Mouse (Mus musculus) myocyte (in vitro differentiated cells): Measurements from ENCODE around the gene Atxn7l3.

Source experiments
- E2F4 ChIP-seq: IDR thresholded peaks from one replicate; pipeline ENCODE4 v1.6.1; 2011; ENCODE audit warnings: mild to moderate bottlenecking, control low read depth, moderate library complexity; ENCODE audit not compliant: insufficient read depth
- MYOG ChIP-seq, 3 experiments: IDR thresholded peaks; one replicate each; pipeline ENCODE4 v1.6.1; 2011; ENCODE audit warnings: control low read depth in 2 of 3, low read depth in 2 of 3, mild to moderate bottlenecking in 2 of 3; ENCODE audit not compliant: insufficient read length in 2 of 3, control insufficient read depth in 1 of 3, insufficient read depth in 1 of 3
- POLR2A ChIP-seq: IDR thresholded peaks from one replicate; pipeline ENCODE4 v1.6.1; 2011; ENCODE audit warnings: low read depth, mild to moderate bottlenecking, control low read depth, moderate library complexity; ENCODE audit not compliant: insufficient read length
- TCF3 ChIP-seq: IDR thresholded peaks from one replicate; pipeline ENCODE4 v1.6.1; 2011; ENCODE audit warnings: low read depth, control low read depth; ENCODE audit not compliant: insufficient read length
- USF1 ChIP-seq: IDR thresholded peaks from one replicate; pipeline ENCODE4 v1.6.1; 2011; ENCODE audit warnings: low read depth, mild to moderate bottlenecking, control low read depth, moderate library complexity

DNA sequence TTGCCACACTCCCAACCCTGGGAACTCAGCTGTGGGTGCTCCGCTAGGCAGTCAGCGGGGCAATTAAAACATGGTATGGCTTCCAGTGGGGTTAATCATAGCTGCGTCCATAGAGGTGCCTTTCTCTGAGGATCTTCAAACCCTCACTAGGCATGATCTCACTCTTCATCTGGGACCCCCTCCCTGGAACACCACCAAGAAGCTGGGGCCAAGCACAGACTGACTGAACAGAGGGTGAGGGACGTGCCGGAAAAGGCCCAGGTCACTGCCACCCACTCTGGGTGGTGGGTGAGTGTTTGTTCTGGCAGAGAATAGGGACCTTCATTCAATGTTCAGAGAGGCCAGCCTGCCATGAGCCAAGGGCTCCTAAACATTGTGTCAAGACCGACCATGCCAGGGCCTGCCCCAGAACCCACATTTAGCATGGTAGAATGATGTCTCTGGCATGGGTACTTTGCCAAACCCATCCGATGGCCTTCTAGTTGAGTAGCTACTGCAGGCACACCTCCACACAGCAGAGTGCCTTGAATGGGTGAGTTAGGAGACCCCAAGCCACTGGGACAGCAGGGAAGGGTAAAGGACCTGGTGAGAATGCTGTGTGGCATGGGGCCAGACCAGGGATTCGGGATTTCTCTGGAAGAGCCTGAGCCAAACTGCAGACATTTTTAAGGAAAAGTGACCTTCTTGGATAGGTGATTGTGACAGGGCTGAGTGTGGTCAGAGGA is 29.6 kb downstream of the Atxn7l3 start:
- TF ChIP-seq POLR2A (no peak), USF1 (no peak), E2F4 (no peak), MYOG (IDR thresholded peaks at IDR 0.05; ENCODE audit: control insufficient read depth in 1 of 3, insufficient read depth in 1 of 3, insufficient read length in 2 of 3, low read depth in 2 of 3) (no peak), TCF3 (no peak)
